Mouse (Mus musculus) C2C12 (cell line): ENCODE results near the gene Tnfrsf26.

ENCODE experiments used
- CEBPB ChIP-seq: IDR thresholded peaks from one replicate; pipeline ENCODE4 v1.6.1; 2011; ENCODE audit warnings: low read depth, mild to moderate bottlenecking, control low read depth, moderate library complexity
- CTCF ChIP-seq: IDR thresholded peaks from one replicate; pipeline ENCODE4 v1.5.1; 2011; ENCODE audit not compliant: control insufficient read depth, insufficient read depth, insufficient read length
- FOSL1 ChIP-seq: IDR thresholded peaks from one replicate; pipeline ENCODE4 v1.8.0; 2011; ENCODE audit warnings: mild to moderate bottlenecking, low read length; ENCODE audit not compliant: poor library complexity, insufficient read depth, severe bottlenecking
- MAX ChIP-seq: IDR thresholded peaks from one replicate; pipeline ENCODE4 v1.6.1; 2011; ENCODE audit warnings: mild to moderate bottlenecking, control low read depth
- MYOD1 ChIP-seq: IDR thresholded peaks from one replicate; pipeline ENCODE4 v1.6.1; 2011; ENCODE audit warnings: low read depth; ENCODE audit not compliant: control insufficient read depth, insufficient read length
- MYOG ChIP-seq: IDR thresholded peaks from one replicate; pipeline ENCODE4 v1.6.1; 2011; ENCODE audit not compliant: control insufficient read depth, insufficient read length; ENCODE audit errors: extremely low read depth
- USF1 ChIP-seq: IDR thresholded peaks from one replicate; pipeline ENCODE4 v1.6.1; 2011; ENCODE audit warnings: low read depth, mild to moderate bottlenecking, control low read depth, moderate library complexity

DNA sequence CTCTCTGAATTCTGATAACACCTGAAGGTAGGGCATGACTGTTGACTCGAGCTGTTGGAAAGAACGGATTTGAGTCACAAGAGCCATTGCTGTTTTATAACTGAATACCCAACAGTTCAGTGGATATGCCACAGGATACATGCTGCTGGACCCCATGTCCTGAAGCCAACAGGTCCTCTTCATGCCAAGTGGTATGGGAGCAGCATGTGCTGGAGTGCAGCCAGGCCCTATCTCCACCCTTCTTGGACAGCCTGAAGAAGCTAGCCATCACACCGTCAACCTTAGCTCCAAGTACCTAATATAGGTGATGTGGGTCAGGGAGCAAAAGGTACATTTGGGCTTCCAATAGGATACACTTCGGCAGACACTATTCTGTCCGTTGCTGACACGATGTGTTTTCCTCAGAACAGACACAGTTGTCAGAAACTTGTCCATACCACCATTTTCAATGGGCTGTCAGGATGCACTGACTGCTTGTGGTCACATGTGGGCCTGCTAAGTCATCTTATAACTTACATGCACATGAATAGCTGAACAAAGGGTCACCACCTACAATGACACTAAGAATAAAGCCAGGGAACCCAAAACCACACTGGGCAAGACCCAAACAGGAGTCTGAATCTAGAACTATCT, 63.4 kb downstream of the Tnfrsf26 start:
- TF ChIP-seq CEBPB, result no peak
- TF ChIP-seq USF1, result no peak
- TF ChIP-seq CTCF, result no peak
- no peak for TF ChIP-seq MAX
- TF ChIP-seq MYOG, result no peak
- TF ChIP-seq MYOD1, result no peak
- TF ChIP-seq FOSL1, result no peak
